Mouse (Mus musculus) adrenal gland, postnatal 4 days (tissue): ENCODE measurements at regions not wholly inside any gene's neighbourhood (a gene's known extent, or its start where the extent isn't known, plus 50 kb on each side); places are given as distances from the start of the nearest gene placed in this dataset.

Experiments used
- DNase-seq, 2 experiments: peaks; one replicate each; pipeline ENCODE4 v3.0.0; 2021 to 2022; ENCODE audit warnings: low spot score in 2 of 2, mixed read lengths in 2 of 2

- DNase-seq = no peak
Measured at GRCm38 (mm10) chr9:115665337-115666004, 243.8 kb upstream of the Gadl1 start.

DNA sequence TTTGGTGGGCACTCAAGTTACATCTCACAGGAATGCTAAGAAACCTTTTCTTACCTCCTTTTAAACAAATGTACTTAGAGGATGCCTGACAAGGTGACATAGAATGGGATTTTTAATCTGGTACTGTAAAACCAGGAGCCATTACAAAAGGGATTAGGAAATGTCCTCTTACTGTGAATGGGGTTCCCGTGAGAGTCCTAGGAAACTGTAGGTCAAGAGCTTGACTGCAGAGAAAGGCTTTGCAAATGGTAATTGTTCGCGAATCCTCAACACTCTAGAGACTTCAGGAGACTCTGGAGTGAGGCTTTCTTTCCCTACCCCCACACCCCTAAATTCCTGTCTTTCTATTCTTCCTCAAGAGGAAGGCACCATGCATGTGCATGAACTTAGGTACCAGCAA, 242.7 kb upstream of the Gadl1 start:
- DNase-seq = no peak

DNA sequence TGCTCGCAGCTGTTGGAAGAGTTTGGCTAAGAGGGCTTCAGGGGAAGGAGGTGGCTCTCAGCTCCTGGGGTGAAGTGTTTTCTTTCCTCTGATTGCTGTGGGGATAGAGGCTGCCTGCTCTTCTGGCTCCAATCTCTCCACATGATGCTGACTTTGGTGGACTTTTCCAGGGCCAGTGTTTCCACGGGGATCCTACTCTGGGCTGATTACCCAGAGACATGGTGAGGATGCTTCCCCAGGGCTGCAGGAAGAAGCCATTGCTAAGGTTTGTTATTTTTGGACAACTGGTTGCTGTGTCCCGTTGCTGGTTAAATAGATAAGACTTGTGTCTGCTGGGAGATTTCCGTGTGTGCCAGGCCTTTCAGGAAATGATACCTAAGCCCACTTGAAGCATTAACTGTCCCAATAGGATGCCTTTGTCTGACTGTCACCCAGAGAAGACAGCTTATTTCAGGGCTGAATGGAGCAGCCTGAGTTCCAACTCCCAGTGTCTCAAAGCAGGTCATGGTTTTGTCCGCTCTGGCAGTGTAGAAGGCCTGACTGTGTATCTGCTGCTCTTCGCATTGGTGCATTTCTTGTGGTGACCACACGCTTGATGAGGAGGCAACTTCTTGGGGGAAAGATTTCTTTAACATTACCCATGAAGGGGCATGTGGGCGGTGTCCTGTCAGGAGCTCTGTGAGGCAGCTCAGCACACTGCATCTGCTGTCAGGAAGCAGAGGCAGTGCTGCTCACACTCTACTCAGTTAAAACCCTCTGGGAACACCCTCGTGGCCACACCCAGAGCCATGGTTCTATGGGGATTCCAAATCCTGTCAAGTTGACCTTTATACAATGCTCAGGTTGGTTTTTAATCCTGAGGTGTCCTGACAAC, 228.3 kb upstream of the Gadl1 start:
- DNase-seq = no peak

DNA sequence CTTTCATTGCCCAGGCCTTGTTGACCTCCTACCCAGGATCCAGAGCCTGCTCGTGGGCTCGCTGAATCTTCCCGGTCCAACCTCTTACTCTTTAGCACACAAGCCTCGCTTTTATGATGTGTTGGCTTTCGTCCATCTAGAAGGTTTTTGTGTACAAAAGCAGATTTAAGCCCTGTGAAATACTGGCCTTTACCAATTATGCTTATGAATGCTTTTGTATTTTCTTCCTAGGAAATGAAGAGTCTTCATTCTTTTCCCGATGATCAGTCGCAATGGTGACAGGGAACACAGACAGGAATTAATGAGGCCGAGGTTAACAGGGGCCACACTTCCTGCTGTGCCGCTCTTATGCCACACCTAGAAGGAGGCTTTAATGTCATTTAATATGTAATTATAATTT, 227.4 kb upstream of the Gadl1 start:
- DNase-seq = no peak

DNA sequence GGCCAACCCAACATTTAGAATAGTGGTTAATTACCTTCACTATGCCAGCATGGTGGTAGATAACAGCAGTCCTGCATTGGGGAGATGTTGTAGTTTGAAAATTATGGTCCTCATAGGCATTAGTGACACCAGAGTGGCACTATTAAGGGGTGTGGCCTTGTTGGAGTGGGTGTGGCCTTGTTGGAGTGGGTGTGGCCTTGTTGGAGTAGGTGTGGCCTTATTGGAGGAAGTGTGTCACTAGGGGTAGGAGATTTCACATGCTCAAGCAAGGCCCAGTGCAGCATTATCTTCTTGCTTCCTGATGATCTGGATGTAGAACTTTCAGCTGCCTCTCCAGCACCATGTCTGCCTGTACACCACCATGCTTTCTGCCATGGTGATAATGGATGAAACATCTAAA, 225.3 kb upstream of the Gadl1 start:
- DNase-seq = no peak

DNA sequence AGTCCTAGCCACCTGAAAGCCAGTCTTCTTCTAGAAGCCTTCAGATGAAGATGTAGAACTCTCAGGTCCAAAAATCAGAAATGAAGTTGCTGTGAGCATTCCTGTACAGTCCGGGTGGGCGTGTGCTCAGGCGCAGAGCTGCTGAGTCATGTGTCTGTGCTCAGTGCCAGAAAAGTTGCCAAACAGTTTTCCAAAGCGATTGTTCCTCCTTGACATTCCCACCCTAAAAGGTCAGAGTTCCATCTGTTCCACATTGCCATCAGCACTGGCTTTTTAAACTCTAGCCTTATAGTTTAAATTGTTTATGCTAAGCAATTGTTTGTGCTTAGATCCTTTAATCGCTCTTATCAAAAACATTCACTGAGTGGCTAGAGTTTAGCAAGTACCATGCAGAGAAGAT, 222.7 kb upstream of the Gadl1 start:
- DNase-seq = no peak

GRCm38 (mm10) chr9:115692837-115693236, 216.4 kb upstream of the Gadl1 start:
- no peak for DNase-seq

DNA sequence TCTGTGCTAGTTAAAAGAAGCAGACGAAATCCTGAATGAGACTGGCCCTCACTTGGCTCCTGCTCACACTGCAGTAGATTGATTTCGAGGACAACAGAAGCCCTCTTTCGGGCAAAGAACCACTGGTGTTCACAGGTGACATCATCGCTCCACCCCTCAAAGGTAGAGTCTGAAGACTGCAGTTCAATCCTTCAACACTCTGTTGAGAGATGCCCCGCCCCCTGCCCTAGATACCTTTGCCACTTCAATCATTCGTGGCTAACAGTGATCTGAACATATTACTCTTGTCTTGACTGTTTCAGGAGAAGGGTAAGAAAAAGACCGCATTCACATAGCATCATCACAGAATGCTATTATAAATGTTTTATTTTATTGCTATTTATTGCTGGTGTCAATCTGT, 205.5 kb upstream of the Gadl1 start:
- DNase-seq = no peak

GRCm38 (mm10) chr9:115704249-115704648, 205.0 kb upstream of the Gadl1 start:
- DNase-seq = peak; percentile 18 to 52

DNA sequence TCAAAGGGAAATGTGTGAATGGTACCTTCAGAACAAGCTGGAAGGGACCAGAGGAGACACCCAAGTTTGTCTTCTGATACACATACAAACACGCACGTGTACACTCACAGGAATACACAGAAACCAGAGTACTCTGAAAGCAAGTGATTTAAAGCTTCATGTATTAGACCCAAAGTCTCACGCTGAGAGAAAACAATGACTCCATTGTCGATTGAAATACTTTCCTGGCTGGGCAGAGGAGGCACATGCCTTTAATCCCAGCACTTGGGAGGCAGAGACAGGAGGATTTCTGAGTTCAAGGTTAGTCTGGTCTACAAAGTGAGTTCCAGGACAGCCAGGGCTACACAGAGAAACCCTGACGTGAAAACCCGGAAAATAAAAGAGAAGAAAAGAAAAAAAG, 203.5 kb upstream of the Gadl1 start:
- DNase-seq = no peak

DNA sequence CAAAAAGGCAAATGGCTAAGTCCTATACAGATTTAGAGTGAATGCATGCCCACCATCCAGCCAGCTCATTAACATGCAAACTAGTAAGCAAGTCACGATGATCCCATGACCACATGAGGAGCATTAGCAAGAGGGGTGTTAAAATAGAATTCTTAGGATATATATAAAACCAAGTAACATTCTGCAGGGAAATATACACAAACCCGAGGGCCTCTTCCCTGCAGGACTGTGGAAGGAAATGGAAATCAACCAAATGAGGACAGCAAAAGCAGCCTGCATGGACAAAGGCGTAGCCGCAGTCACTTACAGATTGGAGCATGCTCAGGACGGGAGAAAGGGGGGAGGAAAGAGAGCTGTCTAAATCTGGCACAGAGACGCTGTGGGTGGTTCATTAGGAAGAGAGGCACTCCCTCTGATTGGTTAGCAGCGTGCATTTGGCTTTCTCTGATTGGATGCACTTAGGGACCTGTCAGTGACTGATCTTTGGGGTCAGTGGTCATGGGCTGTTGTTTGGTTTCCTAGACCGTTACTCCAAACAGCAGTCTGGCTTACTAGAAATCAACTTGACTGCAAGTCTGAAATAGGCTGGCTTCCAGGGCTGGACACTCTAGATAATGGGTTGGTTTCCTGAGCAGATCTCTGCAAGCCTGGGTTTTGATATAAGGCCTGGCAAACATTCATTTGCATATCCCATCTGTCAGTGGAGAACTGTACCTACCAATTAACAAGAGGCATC, 200.9 kb upstream of the Gadl1 start:
- DNase-seq = no peak

- no peak for DNase-seq
Measured at GRCm38 (mm10) chr9:115710039-115710739, 199.1 kb upstream of the Gadl1 start.

DNA sequence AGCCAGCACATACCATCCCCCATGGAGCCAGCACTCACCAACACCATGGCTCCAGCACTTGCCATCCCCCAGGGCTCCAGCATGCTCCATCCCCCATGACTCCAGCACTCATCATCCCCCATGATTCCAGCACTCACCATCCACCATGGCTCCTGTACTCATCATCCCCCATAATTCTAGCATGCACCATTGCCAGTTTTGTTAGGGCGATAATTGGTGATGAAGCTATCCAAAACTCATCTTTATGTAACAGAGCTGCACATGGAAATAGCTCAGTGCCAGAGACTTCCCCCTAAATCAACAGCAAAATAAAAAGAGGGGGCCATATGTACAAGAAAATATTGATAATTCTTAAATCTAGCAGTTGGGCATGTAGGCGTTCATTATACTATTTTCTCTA, 188.9 kb upstream of the Gadl1 start:
- no peak for DNase-seq

GRCm38 (mm10) chr9:115720841-115721240, 188.4 kb upstream of the Gadl1 start:
- no peak for DNase-seq

GRCm38 (mm10) chr9:115724063-115724462, 185.2 kb upstream of the Gadl1 start:
- no peak for DNase-seq

GRCm38 (mm10) chr9:115727361-115727760, 181.9 kb upstream of the Gadl1 start:
- DNase-seq = peak in 1 of 2 experiments; percentile 28

DNA sequence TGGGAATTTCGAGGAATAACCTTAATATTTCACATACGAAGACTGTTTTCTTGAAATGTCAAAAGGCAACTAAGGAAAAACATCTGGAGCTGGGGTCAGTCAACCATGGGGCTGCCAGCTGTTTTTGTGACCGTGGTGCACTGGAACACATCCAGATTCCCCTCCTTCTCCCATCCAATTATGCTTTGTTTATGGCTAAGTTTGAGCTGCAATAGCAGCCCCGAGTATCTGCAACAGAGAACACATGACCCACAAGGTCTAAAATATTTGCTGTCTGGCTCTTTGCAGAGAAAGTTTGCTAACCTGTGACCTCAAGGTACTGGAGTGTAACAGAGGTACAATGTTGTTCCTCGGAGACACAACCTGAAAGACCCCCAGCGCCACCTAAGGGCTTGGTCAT, 177.7 kb upstream of the Gadl1 start:
- DNase-seq = no peak

DNA sequence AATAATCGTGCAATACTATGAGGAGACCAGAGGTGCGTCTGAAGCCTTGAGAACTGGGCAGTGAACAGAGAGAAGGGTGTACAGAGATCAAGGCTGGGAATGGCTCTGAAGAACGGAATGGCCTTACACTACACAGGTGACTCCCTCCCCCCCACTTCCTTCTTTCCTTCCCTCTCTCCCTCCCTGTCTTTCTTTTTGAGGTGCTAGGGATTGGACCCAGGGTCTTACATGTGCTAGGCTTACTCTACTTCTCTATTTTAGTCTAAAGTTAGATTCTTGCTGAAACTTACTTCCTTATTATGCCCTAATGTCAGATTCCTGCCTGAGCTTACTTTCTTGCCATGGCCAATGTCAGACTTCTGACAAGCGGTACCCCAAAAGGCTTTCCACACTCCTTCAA, 176.2 kb upstream of the Gadl1 start:
- DNase-seq = no peak

- no peak for DNase-seq
Measured at GRCm38 (mm10) chr9:115739984-115740383, 169.3 kb upstream of the Gadl1 start.

GRCm38 (mm10) chr9:115746436-115746835, 162.8 kb upstream of the Gadl1 start:
- DNase-seq = no peak

DNA sequence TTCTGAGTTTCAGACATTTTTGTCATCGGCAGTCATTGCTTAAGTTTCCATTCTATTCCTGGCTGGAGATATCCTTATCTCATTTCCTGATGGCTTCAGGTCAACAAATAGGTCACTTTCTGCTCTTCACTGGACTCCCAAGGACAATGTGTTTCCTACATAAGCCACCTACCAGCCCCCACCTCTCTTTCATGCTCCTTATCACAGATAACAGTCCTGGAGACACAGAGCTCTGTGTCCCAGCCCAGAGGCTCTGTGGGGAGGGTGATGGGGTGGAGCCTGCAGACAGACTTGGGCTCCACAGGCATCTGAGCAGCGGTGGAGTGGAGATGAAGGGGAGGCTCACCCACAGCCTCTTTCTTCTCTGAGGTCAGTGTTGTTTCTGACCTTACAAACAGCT, 148.8 kb upstream of the Gadl1 start:
- no peak for DNase-seq
